Mouse (Mus musculus) testis, postnatal 14 days (tissue): ENCODE results near the gene Stk19.
"Not testable (repeated sequence)": the region's sequence is repeated elsewhere in the genome, so short reads cannot be mapped to it uniquely, and the experiment has no call there.

Source experiments
- DNase-seq: peaks from one replicate; pipeline ENCODE4 v3.0.0; 2021; ENCODE audit warnings: low spot score

Gene Stk19

DNA sequence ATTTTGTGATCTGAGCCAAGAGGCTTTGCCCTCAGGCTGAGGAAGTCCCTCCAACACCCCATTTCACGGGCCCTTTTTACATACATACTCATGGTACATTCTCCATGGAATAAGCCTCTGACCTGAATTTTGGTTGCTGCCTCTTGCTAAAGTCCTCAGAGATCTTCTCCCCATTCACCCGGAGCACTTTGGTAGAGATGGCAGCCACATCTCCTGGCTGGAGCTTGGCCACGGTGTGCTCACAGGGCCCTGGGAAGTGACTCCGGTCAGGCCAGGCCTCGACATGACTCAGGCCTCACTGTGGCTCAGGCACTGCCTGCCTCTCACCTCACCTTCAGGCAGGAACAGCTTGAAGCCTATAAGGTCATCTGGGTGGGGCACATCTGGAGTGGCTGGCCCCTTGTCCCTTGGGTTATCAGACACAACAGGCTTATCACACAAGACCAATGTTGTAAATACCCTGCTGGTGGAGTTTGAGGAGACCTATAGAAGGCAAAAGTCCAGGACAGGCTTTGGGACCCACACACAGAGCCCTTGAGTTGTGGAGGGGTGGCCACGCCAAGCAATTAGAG is 4.1 kb upstream of the Stk19 start:
- no peak for DNase-seq

GRCm38 (mm10) chr17:34838785-34839184 is 2.0 kb upstream of the Stk19 start:
- no peak for DNase-seq

GRCm38 (mm10) chr17:34837464-34838324 is 949 bp upstream of the Stk19 start:
- DNase-seq = no peak

DNA sequence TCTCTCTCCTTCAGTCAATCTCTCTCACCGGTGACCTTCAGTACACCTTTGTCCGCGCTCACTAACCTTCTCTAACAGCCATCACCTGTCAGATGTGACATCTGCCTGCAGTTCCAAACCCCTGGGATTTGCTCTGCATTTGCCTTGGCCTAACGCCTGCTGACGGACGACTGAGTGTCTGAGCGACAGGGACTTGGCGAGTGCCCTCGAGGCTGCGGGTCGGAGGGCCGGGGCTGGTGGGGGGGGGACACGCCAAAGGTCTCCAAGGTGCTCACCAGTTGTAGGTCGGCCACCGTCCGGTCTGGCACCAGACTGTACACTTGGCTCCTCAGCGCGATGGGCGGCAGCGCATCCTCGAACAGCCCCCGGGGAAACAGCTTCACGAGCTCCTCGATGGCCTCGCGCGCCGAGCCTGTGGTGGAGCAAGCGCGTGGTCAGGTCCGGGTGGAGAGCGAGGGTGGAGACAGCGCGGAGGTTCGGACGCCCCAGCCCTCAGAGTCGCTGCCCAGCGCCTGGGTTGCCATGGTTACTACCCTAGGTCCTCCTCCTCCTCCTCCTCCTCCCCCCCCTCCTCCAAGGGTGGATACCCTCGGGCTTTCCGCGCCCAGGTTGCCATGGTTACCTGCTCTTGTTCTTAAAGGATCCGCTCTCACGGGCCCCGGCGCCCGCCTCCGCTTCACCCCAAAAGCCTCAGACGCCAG is 440 bp downstream of the Stk19 start:
- no peak for DNase-seq

DNA sequence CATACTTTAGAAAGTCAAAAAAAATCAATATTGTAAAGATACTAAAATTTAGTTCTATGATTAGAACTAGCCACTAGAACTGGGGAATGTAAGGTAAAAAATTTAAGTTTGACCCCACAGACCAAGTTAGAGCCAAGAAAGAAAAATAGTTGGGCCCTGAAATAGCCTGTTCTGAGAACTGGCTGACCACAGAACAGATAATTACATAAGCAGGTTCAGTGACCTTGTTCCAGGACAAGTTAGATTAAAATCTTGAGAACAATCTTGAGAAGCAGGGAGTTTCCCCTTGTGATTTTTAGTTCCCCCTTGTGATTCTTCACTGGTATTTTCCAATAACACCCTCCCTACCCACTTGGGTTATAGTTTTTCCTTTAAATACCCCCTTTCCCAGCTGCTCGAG is 6.0 kb downstream of the Stk19 start:
- DNase-seq = not testable (repeated sequence)

- DNase-seq = no peak
Observed at GRCm38 (mm10) chr17:34814818-34815370, 21.9 kb downstream of the Stk19 start.

- DNase-seq = not testable (repeated sequence)
Observed at GRCm38 (mm10) chr17:34813747-34814146, 23.0 kb downstream of the Stk19 start.

GRCm38 (mm10) chr17:34811275-34811674 is 25.5 kb downstream of the Stk19 start:
- no peak for DNase-seq

DNA sequence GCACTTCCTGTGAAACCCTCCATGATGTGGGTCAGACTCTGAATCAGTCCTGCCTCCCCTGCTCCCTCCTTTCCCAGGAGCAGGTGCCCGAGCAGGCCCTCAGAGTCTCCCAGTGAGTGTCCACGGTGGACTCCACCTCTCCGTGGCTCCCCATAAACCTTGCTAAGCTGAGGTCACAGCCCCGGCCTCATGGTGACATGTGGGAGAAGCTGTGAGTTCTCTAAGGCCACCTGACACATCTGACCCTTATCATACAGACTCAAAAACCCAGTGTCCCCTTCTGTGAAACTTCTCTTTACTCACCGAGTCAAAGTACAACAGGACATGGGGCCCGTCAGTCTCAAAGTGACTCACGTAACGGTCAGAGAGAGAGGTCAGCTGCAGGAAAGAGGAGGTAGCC is 25.9 kb downstream of the Stk19 start:
- DNase-seq = not testable (repeated sequence)

GRCm38 (mm10) chr17:34810411-34810810 is 26.3 kb downstream of the Stk19 start:
- not testable (repeated sequence) for DNase-seq

DNA sequence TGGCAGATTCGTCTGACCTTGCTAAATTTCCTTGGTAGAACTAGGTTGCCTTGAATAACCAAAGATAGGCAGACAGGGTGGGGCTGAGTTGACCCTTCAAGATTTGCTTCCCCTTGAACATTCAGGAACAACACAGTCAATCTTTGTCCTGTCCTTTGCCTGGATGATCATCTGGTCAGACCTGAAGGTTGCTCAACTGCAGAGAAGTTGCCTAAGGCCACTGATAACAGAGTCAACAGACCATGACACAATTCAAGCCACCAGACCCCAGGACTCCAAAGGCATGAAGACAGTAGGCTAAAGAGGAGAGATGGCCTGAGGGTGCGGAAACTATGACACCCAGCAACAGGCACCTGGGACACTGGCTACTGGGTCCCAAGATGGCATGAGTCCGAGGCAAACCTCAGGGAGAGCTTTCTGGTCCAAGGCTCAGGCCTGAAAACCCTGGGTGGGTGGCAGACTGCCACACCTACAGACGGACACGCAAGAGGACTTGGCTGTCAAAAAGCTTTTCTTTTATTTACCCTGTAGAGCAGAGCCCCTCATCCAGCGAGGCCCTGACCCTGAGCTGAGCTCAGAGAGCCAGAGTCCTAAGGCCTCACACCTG is 28.0 kb downstream of the Stk19 start:
- no peak for DNase-seq

DNA sequence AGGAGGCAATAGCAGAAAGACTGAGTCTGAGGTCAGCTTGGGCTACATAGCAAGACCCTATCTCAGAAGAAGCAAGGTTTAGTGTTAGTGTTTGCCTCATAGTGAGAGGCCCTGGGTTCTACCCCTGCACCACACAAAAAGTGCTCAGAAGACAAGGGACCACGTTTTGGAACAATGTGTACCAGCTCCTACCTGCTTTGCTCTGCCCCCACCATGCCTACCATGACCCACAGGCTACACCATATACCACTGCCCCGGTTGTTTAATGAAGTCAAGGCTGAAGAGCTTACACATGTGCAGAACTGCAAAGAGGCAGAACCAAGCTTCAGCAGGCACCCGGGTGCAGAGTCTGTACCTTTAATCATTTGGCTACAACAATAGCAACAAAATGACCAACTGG is 29.6 kb downstream of the Stk19 start:
- DNase-seq = no peak

DNA sequence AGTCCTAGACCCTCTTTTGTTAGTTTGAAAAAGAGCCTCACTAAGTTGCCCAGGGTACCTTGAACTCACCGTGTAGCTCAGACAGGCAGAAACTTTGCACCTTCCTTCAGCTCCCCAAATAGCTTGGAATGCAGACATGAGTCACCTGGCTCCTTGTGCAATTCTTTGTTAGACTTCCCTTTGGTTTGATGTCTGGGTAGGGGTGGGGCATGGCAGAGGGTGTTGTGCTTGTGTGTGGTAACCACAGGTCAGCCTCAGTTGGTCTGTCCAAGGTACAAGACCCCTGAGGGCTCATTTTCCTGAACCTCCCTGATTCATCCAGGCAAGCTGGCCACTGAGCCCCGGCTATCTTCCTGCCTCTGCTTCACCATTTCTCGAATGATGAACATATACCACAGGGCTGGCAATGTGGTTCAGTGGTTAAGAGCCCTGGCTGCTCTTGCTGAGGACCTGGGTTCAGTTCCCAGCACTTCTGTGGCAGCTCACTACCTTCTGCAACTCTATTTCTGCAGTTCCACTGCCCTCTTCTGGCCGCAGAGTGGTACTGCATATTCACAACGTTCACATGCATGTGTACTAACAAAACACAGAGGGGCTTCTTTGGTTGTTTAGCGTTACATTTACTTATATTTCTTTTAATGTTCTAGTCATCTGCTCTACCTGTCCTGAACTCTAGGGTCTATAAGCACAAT is 31.7 kb downstream of the Stk19 start:
- peak; percentile 56 for DNase-seq

DNA sequence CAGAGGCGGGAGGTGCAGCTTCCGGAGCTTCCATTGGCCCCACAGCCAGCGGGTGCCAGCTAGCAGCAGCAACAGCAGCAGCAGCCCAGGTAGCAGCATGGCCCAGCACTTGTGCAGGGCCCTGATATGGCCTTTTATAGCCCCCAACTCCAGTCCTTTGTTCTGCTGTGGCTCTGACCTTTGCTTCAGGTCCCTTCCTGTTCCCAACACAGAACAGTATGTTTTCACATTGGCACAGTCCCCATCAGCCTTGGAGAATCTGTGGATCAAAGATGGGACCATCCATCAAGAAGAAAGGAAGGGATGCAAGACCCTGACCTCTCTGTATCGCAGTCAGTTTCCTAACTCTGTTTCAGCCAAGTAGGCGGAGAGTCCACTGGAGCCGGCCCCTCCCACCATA is 32.4 kb downstream of the Stk19 start, which contains the start of gene Cyp21a1:
Cyp21a1 (minus strand) TSS at position 261 of the 400 bp plus-strand sequence.
- not testable (repeated sequence) for DNase-seq

DNA sequence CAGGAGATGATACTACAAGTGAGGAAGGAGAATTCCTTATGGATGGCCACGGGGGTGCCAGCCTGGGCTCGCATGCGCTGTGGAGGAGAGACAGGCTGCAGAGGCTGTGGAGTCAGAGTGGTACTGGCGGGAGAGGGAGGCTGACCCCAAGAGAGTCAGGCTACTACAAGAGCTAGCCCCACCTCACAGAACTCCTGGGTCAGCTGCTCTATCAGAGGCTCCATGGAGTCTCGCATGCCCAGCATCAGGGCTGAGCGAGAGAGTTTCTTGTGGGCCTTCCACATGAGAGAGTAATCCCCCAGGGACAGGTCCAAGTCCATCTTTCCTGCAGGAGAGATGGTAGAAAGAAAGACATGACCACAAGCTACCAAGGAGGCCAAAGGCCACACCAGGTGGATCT is 33.4 kb downstream of the Stk19 start:
- DNase-seq = not testable (repeated sequence)

- not testable (repeated sequence) for DNase-seq
Observed at GRCm38 (mm10) chr17:34802756-34803155, 34.0 kb downstream of the Stk19 start.

DNA sequence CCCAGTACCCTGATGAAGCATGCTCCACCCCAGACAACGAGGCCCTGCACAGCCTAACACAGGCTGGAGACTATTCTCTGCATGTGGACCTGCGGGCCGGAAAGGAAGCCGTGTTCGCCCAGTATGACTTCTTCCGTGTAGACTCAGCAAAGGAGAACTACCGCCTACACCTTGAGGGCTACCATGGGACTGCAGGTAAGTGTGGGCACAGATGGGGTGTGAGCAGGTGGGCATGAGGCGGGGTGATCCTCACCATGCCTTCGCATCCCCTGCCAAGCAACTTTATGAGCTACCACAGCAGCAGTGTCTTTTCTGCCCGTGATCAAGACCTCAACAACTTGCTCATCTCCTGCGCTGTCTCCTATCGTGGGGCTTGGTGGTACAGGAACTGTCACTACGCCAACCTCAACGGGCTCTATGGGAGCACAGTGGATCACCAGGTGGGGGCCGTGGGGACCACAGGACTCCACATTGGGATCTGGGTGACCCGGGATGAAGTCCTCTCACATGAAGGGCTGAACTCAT is 35.9 kb downstream of the Stk19 start:
- DNase-seq = not testable (repeated sequence)

GRCm38 (mm10) chr17:34799531-34799925 is 37.2 kb downstream of the Stk19 start:
- no peak for DNase-seq

- no peak for DNase-seq
Observed at GRCm38 (mm10) chr17:34798866-34799530, 37.7 kb downstream of the Stk19 start.

GRCm38 (mm10) chr17:34798071-34798470 is 38.7 kb downstream of the Stk19 start:
- not testable (repeated sequence) for DNase-seq
